In the genomic region with DNA sequence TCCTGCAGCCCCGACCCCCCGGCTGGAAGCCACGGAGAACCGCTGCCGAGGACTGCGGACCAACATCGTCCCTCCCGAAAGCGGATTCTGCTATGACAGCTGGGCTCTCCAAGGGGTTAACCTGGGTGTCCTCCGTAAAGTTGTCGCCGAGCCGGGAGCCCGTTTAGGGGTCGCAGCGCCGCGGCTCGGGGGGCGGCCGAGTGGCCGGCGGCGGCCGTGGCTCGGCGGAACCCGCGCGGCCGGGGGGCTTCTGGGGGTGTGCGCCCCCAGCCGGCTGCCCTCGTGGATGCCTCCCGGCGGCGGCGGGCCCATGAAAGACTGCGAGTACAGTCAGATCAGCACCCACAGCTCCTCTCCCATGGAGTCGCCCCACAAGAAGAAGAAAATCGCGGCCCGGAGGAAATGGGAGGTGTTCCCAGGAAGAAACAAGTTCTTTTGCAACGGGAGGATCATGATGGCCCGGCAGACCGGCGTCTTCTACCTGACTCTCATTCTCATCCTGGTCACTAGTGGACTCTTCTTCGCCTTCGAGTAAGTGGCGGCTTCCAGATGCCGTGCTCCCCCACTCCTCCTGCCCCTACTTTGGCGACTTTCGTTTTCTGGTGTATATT, we compare ENCODE assay signal across 8 mouse cellular contexts. TPM values are rescaled to one million over a fixed set of nuclear protein-coding genes. Genes with fewer than 3 reads are reported as not detected.
DNase-seq lines count a peak whose midpoint lies in the region; ATAC-seq and TF ChIP-seq lines count a peak whose summit lies in the region.

No protein-coding gene starts in this region.

- no peaks in the 10 kb centered on the region for H3K36me3 ChIP-seq in kidney, embryonic 15.5 days
- H3K36me3 ChIP-seq in lung, embryonic 14.5 days (ENCODE audit: insufficient read depth) = no peaks in the 10 kb centered on the region

- peak overlapping the region; percentile 70 for H3K9ac ChIP-seq in kidney, embryonic 15.5 days
- peak overlapping the region; percentile 52 for H3K9ac ChIP-seq in lung, embryonic 14.5 days

- H3K4me1 ChIP-seq in kidney, embryonic 15.5 days = peaks cover 27% of the 10 kb centered on the region
- H3K4me1 ChIP-seq in lung, embryonic 14.5 days (ENCODE audit: insufficient read depth) = peaks cover 5% of the 10 kb centered on the region; the same call in 1 of the 2 replicates

- H3K4me3 ChIP-seq in kidney, embryonic 15.5 days (replicated peaks) = peak overlapping the region; percentile 69
- peak overlapping the region; percentile 69 for H3K4me3 ChIP-seq in lung, embryonic 14.5 days (ENCODE audit: low read depth, low read length)

- H3K27ac ChIP-seq in kidney, embryonic 15.5 days = peak overlapping the region; percentile 92
- H3K27ac ChIP-seq in lung, embryonic 14.5 days (ENCODE audit: low read depth) = no peak overlapping the region

- H3K27me3 ChIP-seq in kidney, embryonic 15.5 days = peaks cover 32% of the 10 kb centered on the region
- H3K27me3 ChIP-seq in lung, embryonic 14.5 days (ENCODE audit: insufficient read depth, low read length) = peaks cover 15% of the 10 kb centered on the region

- DNase-seq in urinary bladder, adult 18-20 months (ENCODE audit: low spot score in 2 of 2) = peak; percentile 4 to 53
- DNase-seq in urinary bladder, postnatal 10 days (ENCODE audit: low spot score) = no peak
- peak; percentile 47 to 51 for DNase-seq in cerebellum, postnatal 36 days
- DNase-seq in heart, adult 9 months (ENCODE audit: low spot score in 2 of 2) = peak; percentile 34 to 36
- peak; percentile 32 for DNase-seq in lung, embryonic 14.5 days
- DNase-seq in retina, postnatal 1 day = peak; percentile 54

- no peaks in the 10 kb centered on the region for H3K9me3 ChIP-seq in kidney, embryonic 15.5 days (replicated peaks)
- H3K9me3 ChIP-seq in lung, embryonic 14.5 days (ENCODE audit: low read depth, low read length) = no peaks in the 10 kb centered on the region

- WGBS in kidney, embryonic 15.5 days = 2% methylated on average over 50 of the region's 53 CpGs
- 3% methylated on average over 49 of the region's 53 CpGs for whole genome bisulfite sequencing in lung, embryonic 14.5 days

- no peak for ATAC-seq in kidney, embryonic 15.5 days (replicated peaks; ENCODE audit: low FRiP score)
- no peak; the same call in 1 of the 2 replicates for ATAC-seq in lung, embryonic 14.5 days (ENCODE audit: insufficient read depth)
- no peak for ATAC-seq in frontal cortex, adult (ENCODE audit: low TSS enrichment)

- peak overlapping the region; percentile 99 for H3K4me2 ChIP-seq in kidney, embryonic 15.5 days
- peak overlapping the region; percentile 100 for H3K4me2 ChIP-seq in lung, embryonic 14.5 days

- TF ChIP-seq CTCF in lung, embryonic 14.5 days (IDR thresholded peaks at IDR 0.05; ENCODE audit: low read depth) = no peak

RNA-seq across cellular contexts. Expression of a gene that starts 0.9 kb away (rescaled TPM):
- 2.5 and 3.3 TPM in 2 replicates for polyA plus RNA-seq in kidney, embryonic 15.5 days (2015; fragmentation: Nextera tagmentation; extraction: Ambion mirVana)
- polyA plus RNA-seq in lung, embryonic 14.5 days (2014; fragmentation: Nextera tagmentation; extraction: Ambion mirVana) = 0.92 and 1.6 TPM in 2 replicates

RNA-seq across cellular contexts. Expression of a gene that starts 53.2 kb away (rescaled TPM):
- 139 and 140 TPM in 2 replicates for polyA plus RNA-seq in kidney, embryonic 15.5 days (2015; fragmentation: Nextera tagmentation; extraction: Ambion mirVana)
- 127 and 130 TPM in 2 replicates for polyA plus RNA-seq in lung, embryonic 14.5 days (2014; fragmentation: Nextera tagmentation; extraction: Ambion mirVana)
